Mouse (Mus musculus) activated CD4-positive, CD25-positive, alpha-beta regulatory T cell, adult 4 months (primary cell): Measurements from ENCODE around the gene BC028528. TPM values are rescaled to one million over a fixed set of nuclear protein-coding genes. Genes with fewer than 3 reads are reported as not detected.
"Not testable (repeated sequence)": the region's sequence is repeated elsewhere in the genome, so short reads cannot be mapped to it uniquely, and the experiment has no call there.

ENCODE experiments used
- ATAC-seq: one replicate; pipeline ENCODE4 v1.8.0; 2017
- polyA plus RNA-seq, 2 experiments: library from polyadenylated mRNA; unstranded; fragments of 100-300 nt; shearing (Covaris generic); gene quantifications; one replicate each; pipeline ENCODE4 v1.2.1; 2017

The BC028528 gene
- polyA plus RNA-seq, 2 experiments from 2014 or later = 1.2 to 1.5 TPM

DNA sequence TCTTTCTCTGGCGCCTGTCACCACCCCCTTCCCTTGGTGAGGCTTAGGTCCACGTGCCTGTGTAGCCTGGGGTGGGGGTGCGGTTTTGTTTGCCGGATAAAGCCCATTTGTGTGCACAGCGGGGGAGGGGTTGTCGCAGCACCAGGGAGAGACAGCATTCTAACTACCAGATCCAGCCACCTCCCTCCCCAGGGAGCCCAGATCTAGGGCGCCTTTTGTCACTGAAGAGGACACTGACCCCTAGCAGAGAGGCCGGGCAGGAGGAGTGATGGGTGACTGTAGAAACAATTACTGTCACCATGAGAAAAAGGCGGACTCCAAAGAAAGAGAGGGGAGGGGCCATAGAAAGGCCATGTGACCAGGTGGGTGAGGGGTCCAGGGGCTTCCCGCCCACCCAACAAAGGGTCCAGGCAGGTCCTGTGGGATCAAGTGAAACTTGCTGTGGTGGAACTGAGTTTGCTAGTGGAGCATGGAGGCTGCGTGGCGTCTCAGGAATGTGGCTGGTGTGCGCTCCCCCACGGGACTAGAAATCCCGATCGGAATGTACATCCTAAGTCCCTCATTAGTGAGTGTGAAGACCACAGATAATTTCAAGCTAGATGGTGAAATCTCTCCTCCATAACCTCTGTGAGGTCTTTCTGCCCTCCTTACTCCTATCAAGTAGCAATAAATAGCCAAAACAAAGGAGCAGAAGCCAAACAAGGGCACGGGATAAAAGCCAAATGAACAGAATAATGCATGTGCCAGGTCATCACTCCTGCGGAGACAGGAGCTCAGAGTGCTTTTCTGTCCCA is 13.5 kb upstream of the BC028528 start:
- peak; percentile 41 for ATAC-seq

DNA sequence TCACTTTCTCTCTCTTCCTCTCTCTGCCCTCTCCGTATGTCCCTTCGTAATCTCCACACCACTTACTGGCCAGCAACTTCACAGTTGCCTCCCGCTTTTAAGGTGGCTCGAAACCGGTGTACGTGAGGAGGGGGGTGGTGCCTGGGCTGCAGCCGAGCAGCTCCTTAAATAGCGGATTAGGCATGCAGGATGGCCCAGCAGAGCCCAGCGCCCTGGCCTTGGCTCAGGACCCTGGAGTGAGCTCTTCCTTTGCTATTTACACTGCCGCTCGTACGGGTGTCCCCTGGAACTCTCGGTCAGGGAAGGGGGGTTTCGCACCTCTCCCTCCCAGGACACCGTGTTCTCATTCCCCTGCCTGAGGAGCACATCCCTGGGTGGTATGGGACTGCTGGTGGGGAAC is 12.8 kb upstream of the BC028528 start, which contains the start of gene Car14:
Car14 (minus strand) TSS at position 124 of the 400 bp plus-strand sequence.
- no peak for ATAC-seq

DNA sequence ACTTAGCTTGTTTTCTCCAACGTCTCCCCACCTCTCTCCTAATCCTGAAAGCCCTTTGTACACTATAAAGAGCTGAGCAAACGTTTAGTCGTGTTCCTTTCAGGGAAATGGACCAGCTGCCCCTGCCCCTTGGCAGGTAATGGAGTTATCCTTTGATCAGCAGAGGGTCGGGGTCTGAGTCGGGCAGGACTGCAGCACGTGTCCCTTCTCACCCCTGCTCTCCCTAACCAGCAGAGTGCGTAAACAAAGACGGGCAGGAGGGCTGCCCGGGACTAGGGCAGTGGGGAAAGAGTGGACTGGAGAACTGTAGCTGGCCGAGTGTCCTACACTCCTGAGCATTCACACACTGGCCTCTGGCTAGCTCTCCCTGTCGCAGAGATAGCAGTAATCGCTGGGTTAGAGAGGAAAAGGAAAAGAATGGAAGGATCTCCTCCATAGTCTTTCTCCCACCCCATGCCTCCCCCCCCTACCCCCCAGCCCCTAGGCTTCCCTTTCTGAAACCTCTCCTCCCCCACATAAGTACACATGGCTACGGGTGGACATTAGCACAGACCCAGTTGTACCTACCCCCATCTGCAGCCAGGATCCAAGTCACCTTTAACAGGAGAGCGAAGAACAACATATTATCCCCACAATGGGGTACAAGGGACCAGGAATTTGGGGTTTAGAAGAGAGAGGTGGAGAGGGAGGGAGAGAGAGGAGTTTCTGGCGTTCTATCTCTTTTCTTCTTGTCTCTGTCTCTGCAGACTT is 12.1 kb upstream of the BC028528 start:
- ATAC-seq = no peak

DNA sequence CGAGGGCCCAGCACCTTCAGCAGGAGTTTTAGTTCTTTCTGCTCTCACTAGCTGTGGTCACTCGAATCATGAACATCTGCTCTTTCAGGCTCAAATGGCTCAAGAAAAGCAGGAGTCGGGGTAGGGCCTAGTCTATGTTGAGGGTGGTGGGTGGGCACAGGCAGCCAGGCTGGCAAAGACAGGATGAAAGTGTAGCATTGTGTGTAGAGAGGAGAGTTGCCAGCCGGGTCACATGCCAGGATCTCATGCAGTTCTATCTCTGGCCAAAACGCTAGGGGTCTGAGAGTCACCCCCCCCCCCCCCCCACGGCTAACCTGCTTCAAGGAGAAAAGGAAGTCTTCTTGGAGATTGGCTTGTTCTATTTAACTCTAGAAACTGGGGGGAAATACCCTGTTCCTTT is 10.8 kb upstream of the BC028528 start:
- ATAC-seq = no peak

DNA sequence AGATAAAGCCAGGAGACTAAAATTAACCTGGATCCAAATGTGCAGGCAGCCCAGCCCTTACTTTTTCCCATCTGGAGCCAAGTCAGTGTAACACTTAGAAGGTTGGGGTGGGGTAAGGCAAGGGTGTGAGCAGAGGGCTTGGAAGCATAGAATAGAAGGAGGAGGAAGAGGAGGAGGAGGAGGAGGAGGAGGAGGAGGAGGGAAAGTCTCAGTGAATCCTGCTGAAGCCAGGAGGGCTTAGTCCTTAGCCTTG is 10.5 kb upstream of the BC028528 start:
- no peak for ATAC-seq

DNA sequence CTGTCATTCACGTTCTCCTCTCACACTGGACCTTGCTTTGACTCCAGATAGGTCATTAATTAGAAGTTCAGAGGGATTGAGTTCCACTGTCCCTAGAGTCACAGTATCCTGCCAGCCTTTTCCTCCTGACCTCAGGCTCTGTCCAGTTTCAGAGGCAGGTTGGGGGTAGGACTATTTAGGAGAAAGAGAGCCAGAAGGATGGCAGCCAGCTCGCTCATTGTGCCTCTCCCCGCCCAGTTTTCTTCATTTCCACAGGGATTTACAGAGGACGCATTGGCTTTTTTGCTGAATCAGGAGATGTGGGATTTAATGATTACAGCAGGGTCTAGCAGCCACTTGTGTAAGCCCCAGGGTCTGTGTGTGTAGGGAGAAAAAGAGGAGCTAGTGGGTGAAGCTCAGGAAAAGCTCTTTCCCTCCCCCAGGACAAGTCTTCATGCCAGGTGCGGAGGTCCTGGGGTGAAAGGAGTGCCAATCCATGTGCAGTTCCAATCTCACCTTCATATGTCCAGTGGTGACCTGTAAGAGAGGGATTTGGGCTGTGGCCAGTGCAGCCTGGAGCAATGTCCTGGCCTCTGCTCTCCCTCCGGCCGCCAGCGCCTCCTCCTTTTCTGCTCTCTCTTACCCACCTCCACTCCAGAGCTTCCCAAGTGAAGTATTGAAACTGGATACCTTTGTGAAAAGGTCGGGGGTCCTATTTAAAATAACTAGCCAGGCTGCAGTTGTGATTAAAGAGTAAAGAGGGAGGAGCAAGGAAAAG is 10.0 kb upstream of the BC028528 start:
- no peak for ATAC-seq

DNA sequence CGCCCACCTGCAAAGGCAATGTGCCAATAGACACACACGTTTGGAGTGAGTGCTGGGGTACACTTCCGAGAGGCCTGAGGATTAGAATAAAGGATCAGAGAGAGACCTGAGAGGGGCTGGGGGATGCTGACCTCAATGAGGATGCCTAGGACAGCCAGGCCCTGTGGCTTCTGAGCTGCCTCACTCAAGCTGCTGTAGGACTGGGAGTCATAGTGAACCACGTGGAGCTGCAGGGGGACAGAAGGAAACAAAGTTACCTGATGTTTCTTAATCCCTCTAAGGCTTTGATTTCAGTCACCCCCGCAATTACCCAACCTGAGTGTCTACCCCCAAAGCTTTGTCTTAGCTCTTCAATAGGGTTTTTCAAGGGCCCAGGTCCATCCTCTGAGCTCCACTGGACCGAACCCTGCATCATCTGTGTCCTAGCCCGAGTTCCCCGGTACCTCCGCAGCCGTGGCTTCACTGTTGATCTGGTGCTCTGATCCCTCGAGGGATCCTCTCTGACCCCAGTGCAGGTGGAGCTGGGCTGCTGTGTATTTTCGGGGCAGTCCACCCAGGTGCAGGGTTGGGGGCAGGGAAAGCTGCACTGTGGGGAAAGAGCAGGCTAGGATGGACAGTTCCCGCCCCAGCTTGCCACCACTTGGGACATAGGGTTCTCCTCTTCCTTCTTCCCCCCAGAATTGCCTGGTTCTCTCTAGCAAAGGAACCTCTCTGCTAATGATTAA is 8.2 kb upstream of the BC028528 start:
- no peak for ATAC-seq

GRCm38 (mm10) chr3:95895501-95895900 is 3.7 kb upstream of the BC028528 start:
- ATAC-seq = not testable (repeated sequence)

- no peak for ATAC-seq
These were observed 2.7 kb upstream of the BC028528 start for GRCm38 (mm10) chr3:95894317-95895160.

DNA sequence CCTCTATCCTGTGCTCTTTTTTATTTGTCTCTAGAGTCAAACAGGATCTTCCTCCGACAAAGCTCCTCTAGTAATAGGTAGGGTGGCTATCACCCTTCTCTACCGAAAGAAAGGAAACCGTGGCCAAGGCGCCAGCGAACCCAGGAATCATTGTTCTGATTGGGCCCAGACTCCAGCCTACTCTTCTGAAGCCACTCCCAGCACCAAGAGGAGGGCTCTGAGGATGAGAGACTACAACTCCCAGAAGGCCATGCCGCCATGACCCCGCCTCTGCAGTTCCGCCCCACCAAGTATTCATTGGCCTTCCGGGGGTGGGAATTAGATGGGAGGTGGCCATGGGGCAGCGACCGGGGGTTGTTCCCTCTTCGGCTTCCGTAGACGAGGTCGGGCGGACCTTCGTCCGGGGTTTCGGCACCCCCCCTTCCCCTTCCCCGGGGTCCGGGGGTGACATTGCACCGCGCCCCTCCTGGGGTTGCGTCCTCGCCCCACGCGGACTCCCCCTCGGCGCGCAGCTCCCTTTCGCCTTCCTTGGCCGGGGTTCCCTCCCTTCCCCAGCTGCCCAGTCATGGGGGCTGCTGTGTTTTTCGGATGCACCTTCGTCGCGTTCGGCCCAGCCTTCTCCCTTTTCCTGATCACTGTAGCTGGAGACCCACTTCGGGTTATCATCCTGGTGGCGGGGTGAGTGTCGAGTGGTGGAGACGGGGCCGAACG is 2.0 kb upstream of the BC028528 start, which contains the start of gene Aph1a:
Aph1a (plus strand) TSS at position 364 of the 711 bp plus-strand sequence.
- ATAC-seq = peak; percentile 99

- no peak for ATAC-seq
These were observed 1.3 kb upstream of the BC028528 start for GRCm38 (mm10) chr3:95893126-95893525.

GRCm38 (mm10) chr3:95892066-95893052 is 554 bp upstream of the BC028528 start:
- ATAC-seq = no peak

- ATAC-seq = no peak
These were observed 2.1 kb downstream of the BC028528 start for GRCm38 (mm10) chr3:95889664-95890063.

DNA sequence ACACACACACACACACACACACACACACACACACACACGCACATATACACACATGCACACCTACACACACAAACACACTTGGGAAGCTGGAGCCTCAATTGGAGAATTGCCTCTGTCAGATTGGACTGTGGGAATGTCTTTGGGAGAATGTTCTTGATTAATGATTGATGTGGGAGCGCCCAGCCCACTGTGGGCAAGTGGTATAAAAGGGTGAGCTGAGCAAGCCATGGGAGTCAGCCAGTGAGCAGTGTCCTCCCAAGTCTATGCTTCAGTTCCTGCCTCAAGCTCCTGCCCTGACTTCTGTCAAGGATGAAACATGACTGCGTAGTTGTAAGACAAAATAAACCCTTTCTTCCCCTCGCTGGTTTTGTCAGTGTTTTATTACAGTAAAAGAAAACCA is 4.2 kb downstream of the BC028528 start:
- no peak for ATAC-seq

DNA sequence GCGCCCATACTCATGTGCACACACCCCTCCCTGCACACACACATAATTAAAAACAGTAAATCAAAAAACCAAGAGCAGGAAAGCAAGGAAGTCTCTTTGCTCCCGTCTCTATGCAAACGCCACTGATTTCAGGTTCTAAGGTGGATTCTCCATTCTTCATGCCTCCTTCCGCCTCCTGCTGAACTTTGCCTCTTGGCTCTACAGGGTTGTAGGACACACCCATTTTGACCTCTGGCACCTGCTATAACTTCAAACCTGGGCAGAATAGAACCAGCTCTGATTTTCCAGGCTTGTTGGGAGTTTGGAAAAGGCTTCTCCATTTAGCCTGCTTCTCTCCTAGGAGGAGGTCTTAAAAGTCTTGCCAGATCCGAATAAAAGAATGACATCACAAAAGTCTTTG is 7.4 kb downstream of the BC028528 start:
- ATAC-seq = no peak

GRCm38 (mm10) chr3:95882816-95883425 is 8.9 kb downstream of the BC028528 start:
- ATAC-seq = no peak

- ATAC-seq = peak; percentile 83
These were observed 9.6 kb downstream of the BC028528 start, which contains the start of gene Ciart for GRCm38 (mm10) chr3:95881979-95882815. TSS of gene Ciart (minus strand) at chr3:95882251.

DNA sequence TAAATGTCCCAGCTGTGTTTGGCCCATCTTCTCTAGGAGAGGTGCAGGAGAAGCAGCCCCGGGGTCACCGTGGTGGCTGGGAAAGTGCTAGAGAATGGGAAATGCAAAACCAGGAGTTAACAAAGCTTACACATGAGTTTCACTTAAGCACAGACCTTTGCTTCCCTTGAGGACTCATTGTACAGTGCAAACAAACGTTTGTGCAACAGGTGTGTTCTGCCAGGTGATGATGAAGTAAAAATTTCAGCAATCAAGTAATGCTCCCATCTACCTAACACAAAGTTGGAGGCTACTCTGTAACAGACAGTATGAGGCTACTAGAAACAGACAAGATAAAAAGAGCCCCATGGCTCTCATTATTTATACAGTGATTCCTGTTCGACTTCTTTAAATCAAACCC is 12.7 kb downstream of the BC028528 start:
- no peak for ATAC-seq
